Mouse (Mus musculus) embryonic facial prominence, embryonic 13.5 days (tissue): ENCODE data around the gene Traf3ip2. TPM values are rescaled to one million over a fixed set of nuclear protein-coding genes. Genes with fewer than 3 reads are reported as not detected.

Experiments used
- ATAC-seq: fragments of 200-750 bp; cut with Nextera tagmentation; 2 replicates; pipeline ENCODE4 v1.8.0; 2017; ENCODE audit warnings: low read depth; ENCODE audit not compliant: insufficient number of reproducible peaks, insufficient read depth, low FRiP score, low TSS enrichment
- H3K27ac ChIP-seq: fragments of 300-500 bp; sonication (generic); 2 replicates; pipeline ENCODE4 v1.5.1; 2015; ENCODE audit warnings: moderate library complexity, mild to moderate bottlenecking, inconsistent platforms
- H3K27me3 ChIP-seq: fragments of 300-500 bp; sonication (generic); 2 replicates; pipeline ENCODE4 v1.6.1; 2015; ENCODE audit warnings: mild to moderate bottlenecking, inconsistent platforms
- H3K36me3 ChIP-seq: fragments of 300-500 bp; sonication (generic); 2 replicates; pipeline ENCODE4 v1.6.1; 2015; ENCODE audit warnings: mild to moderate bottlenecking, inconsistent platforms
- H3K4me1 ChIP-seq: fragments of 300-500 bp; sonication (generic); 2 replicates; pipeline ENCODE4 v1.6.1; 2015; ENCODE audit warnings: inconsistent platforms
- H3K4me2 ChIP-seq: fragments of 300-500 bp; sonication (generic); 2 replicates; pipeline ENCODE4 v1.6.1; 2015; ENCODE audit warnings: moderate library complexity, mild to moderate bottlenecking, inconsistent platforms
- H3K4me3 ChIP-seq: fragments of 300-500 bp; sonication (generic); 2 replicates; pipeline ENCODE4 v1.5.1; 2015; ENCODE audit warnings: mild to moderate bottlenecking, inconsistent platforms
- H3K9ac ChIP-seq: fragments of 300-500 bp; sonication (generic); 2 replicates; pipeline ENCODE4 v1.6.1; 2015; ENCODE audit warnings: mild to moderate bottlenecking, inconsistent platforms
- H3K9me3 ChIP-seq: fragments of 300-500 bp; sonication (generic); 2 replicates; pipeline ENCODE4 v1.6.1; 2016; ENCODE audit warnings: inconsistent platforms
- WGBS: fragments of 180-500 bp; shearing (Covaris S2); methylation state at CpG from one replicate; pipeline ENCODE4 v1.1.7; 2015; ENCODE audit warnings: mixed read lengths; 5-methylcytosine and 5-hydroxymethylcytosine counted together
- polyA plus RNA-seq: library from polyadenylated mRNA; unstranded; fragments of >200 nt; fragmentation: Nextera tagmentation; extraction: Ambion mirVana; gene quantifications from 2 replicates; pipeline ENCODE4 v1.2.1, GENCODE M21; 2015

Traf3ip2 gene
- polyA plus RNA-seq, 1 experiment from 2014 or later, result 18.1 TPM

GRCm38 (mm10) chr10:39587290-39587925, 25.3 kb upstream of the Traf3ip2 start:
- Histone ChIP-seq H3K36me3 (no peaks in the 10 kb centered on the region), H3K27me3 (no peaks in the 10 kb centered on the region), H3K9ac (no peak overlapping the region), H3K9me3 (no peaks in the 10 kb centered on the region), H3K4me2 (no peak overlapping the region), H3K4me3 (no peak overlapping the region), H3K4me1 (peaks cover 62% of the 10 kb centered on the region), H3K27ac (peak overlapping the region; percentile 63; the same call in 1 of the 2 replicates)
- 41% methylated on average over 5 of the region's 5 CpGs for WGBS
- ATAC-seq, result no peak

GRCm38 (mm10) chr10:39587973-39588746, 24.6 kb upstream of the Traf3ip2 start:
- Histone ChIP-seq H3K4me1 (peaks cover 61% of the 10 kb centered on the region), H3K9me3 (peaks cover 3% of the 10 kb centered on the region; the same call in 1 of the 2 replicates), H3K36me3 (no peaks in the 10 kb centered on the region), H3K27ac (peak overlapping the region; percentile 63), H3K9ac (no peak overlapping the region), H3K4me3 (no peak overlapping the region), H3K4me2 (no peak overlapping the region; the same call in 1 of the 2 replicates), H3K27me3 (no peaks in the 10 kb centered on the region)
- peak; percentile 56 for ATAC-seq
- WGBS, result 45% methylated on average over 8 of the region's 8 CpGs

- H3K9ac ChIP-seq, result no peak overlapping the region
- H3K27ac ChIP-seq, result no peak overlapping the region
- H3K9me3 ChIP-seq, result peaks cover 14% of the 10 kb centered on the region; the same call in 1 of the 2 replicates
- no peaks in the 10 kb centered on the region for H3K27me3 ChIP-seq
- WGBS, result 79% methylated on average over 19 of the region's 19 CpGs
- H3K4me1 ChIP-seq, result peaks cover 45% of the 10 kb centered on the region
- peaks cover 6% of the 10 kb centered on the region; the same call in 1 of the 2 replicates for H3K36me3 ChIP-seq
- no peak overlapping the region for H3K4me2 ChIP-seq
- H3K4me3 ChIP-seq, result no peak overlapping the region
- ATAC-seq, result no peak
Measured at GRCm38 (mm10) chr10:39589765-39590546, 22.8 kb upstream of the Traf3ip2 start.

- H3K4me1 ChIP-seq, result peaks cover 44% of the 10 kb centered on the region
- H3K4me3 ChIP-seq, result no peak overlapping the region
- peaks cover 14% of the 10 kb centered on the region; the same call in 1 of the 2 replicates for H3K9me3 ChIP-seq
- no peak for ATAC-seq
- H3K4me2 ChIP-seq, result no peak overlapping the region
- no peak overlapping the region for H3K9ac ChIP-seq
- no peak overlapping the region for H3K27ac ChIP-seq
- H3K27me3 ChIP-seq, result no peaks in the 10 kb centered on the region
- 74% methylated on average over 10 of the region's 10 CpGs for WGBS
- peaks cover 6% of the 10 kb centered on the region; the same call in 1 of the 2 replicates for H3K36me3 ChIP-seq
Measured at GRCm38 (mm10) chr10:39590629-39591028, 22.1 kb upstream of the Traf3ip2 start.

DNA sequence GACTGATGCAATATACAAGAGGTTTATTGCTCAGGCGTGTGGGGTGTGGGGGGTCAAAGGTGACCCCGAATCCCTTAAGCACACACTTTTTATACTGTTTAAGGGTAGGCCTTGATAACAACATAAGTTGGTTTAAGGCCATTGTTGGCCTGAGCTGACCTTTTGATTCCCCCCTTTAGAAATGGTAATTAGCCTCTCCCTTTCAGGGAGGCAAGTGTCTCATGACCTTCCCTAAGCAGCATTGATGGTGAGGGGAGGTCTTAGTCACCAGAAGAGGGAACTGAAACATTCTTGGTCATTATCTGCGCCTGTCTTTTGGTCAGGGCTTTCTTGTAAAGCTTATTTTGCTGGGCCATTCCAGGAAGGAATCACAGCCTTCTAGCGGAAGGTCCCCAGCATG, 20.2 kb upstream of the Traf3ip2 start:
- 90% methylated on average over 4 of the region's 4 CpGs for WGBS
- no peak for ATAC-seq
- Histone ChIP-seq H3K4me2 (no peak overlapping the region), H3K9ac (no peak overlapping the region), H3K36me3 (peaks cover 6% of the 10 kb centered on the region; the same call in 1 of the 2 replicates), H3K27me3 (no peaks in the 10 kb centered on the region), H3K27ac (no peak overlapping the region), H3K4me1 (peaks cover 43% of the 10 kb centered on the region), H3K9me3 (peaks cover 14% of the 10 kb centered on the region; the same call in 1 of the 2 replicates), H3K4me3 (no peak overlapping the region)

GRCm38 (mm10) chr10:39594716-39595115, 18.0 kb upstream of the Traf3ip2 start:
- Histone ChIP-seq H3K36me3 (peaks cover 6% of the 10 kb centered on the region; the same call in 1 of the 2 replicates), H3K4me2 (no peak overlapping the region), H3K9ac (no peak overlapping the region), H3K27ac (no peak overlapping the region), H3K4me3 (no peak overlapping the region), H3K4me1 (peaks cover 29% of the 10 kb centered on the region), H3K27me3 (no peaks in the 10 kb centered on the region), H3K9me3 (peaks cover 14% of the 10 kb centered on the region; the same call in 1 of the 2 replicates)
- 62% methylated on average over 1 of the region's 1 CpGs for WGBS
- ATAC-seq, result no peak

DNA sequence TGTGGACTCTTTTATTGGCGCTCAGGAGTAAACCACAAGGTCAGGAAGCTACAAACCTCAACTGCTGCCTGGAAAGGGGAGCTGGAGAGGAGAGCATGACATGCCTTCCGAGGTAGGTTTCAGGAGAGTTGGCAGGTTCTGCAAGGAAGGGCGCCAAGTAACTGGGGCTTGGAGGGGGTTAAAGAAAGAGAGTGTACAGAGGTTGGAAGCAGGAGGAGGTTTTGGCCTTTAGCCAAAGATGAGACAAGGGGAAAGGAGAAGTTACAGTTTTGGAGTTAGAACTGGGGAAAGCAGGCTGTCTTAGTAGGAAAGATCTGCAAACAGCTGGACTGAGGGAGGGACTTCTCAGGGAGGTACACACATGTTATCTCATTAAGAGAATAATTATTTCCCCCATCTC, 16.9 kb upstream of the Traf3ip2 start:
- Histone ChIP-seq H3K36me3 (peaks cover 6% of the 10 kb centered on the region; the same call in 1 of the 2 replicates), H3K4me2 (no peak overlapping the region), H3K27me3 (no peaks in the 10 kb centered on the region), H3K9ac (no peak overlapping the region), H3K4me3 (no peak overlapping the region), H3K4me1 (peaks cover 28% of the 10 kb centered on the region), H3K27ac (peak overlapping the region; percentile 74; the same call in 1 of the 2 replicates), H3K9me3 (peaks cover 14% of the 10 kb centered on the region; the same call in 1 of the 2 replicates)
- WGBS, result 55% methylated on average over 3 of the region's 3 CpGs
- no peak for ATAC-seq

- Histone ChIP-seq H3K36me3 (peaks cover 6% of the 10 kb centered on the region; the same call in 1 of the 2 replicates), H3K27ac (peak overlapping the region; percentile 68), H3K9me3 (peaks cover 14% of the 10 kb centered on the region; the same call in 1 of the 2 replicates), H3K4me1 (peaks cover 28% of the 10 kb centered on the region), H3K4me2 (no peak overlapping the region), H3K9ac (0 out of 2 replicates have a peak overlapping the region, but pooled peaks have one; percentile 32), H3K4me3 (no peak overlapping the region), H3K27me3 (no peaks in the 10 kb centered on the region)
- 30% methylated on average over 9 of the region's 9 CpGs for WGBS
- no peak for ATAC-seq
Measured at GRCm38 (mm10) chr10:39597116-39597791, 15.5 kb upstream of the Traf3ip2 start.

DNA sequence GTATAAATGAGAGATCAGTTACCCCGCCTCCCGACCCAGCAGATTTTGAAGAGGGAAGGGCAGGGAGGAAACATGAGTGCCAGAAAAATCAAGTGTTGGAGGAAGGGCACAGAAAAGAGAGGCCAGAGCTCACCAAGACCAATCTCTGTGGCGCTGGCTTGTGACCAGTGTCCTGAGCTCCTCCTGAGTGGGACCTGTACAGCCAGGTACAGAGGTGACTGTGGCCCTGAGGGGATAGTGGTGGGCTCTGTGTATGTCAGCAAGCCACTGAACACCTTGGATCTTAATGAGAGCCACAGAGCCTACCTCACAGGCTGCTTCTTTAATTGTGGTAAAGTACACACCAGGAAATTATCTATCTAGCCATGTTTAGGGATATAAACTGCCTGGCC, 14.9 kb upstream of the Traf3ip2 start:
- peak overlapping the region; percentile 68; the same call in 1 of the 2 replicates for H3K27ac ChIP-seq
- 48% methylated on average over 3 of the region's 3 CpGs for WGBS
- H3K27me3 ChIP-seq, result no peaks in the 10 kb centered on the region
- H3K36me3 ChIP-seq, result peaks cover 6% of the 10 kb centered on the region; the same call in 1 of the 2 replicates
- H3K4me1 ChIP-seq, result peaks cover 28% of the 10 kb centered on the region
- H3K9me3 ChIP-seq, result peaks cover 14% of the 10 kb centered on the region; the same call in 1 of the 2 replicates
- no peak for ATAC-seq
- H3K4me2 ChIP-seq, result no peak overlapping the region
- no peak overlapping the region for H3K9ac ChIP-seq
- H3K4me3 ChIP-seq, result no peak overlapping the region

GRCm38 (mm10) chr10:39599601-39600000, 13.1 kb upstream of the Traf3ip2 start:
- Histone ChIP-seq H3K27ac (no peak overlapping the region), H3K4me1 (peaks cover 28% of the 10 kb centered on the region), H3K9ac (no peak overlapping the region), H3K4me2 (no peak overlapping the region), H3K36me3 (no peaks in the 10 kb centered on the region), H3K9me3 (no peaks in the 10 kb centered on the region; the same call in 1 of the 2 replicates), H3K27me3 (no peaks in the 10 kb centered on the region), H3K4me3 (no peak overlapping the region)
- ATAC-seq, result no peak
- 70% methylated on average over 4 of the region's 4 CpGs for WGBS
